Mouse (Mus musculus): ENCODE results near the gene Msln. TPM values are rescaled to one million over a fixed set of nuclear protein-coding genes. Genes with fewer than 3 reads are reported as not detected.
A peak's percentile ranks its signal among the peaks of the same experiment; 100 is the strongest.
"Not testable (repeated sequence)": the region's sequence is repeated elsewhere in the genome, so short reads cannot be mapped to it uniquely, and the experiment has no call there.

The Msln gene
- total RNA-seq, 2 experiments from 2014 or later = 1.2 to 1.8 TPM

DNA sequence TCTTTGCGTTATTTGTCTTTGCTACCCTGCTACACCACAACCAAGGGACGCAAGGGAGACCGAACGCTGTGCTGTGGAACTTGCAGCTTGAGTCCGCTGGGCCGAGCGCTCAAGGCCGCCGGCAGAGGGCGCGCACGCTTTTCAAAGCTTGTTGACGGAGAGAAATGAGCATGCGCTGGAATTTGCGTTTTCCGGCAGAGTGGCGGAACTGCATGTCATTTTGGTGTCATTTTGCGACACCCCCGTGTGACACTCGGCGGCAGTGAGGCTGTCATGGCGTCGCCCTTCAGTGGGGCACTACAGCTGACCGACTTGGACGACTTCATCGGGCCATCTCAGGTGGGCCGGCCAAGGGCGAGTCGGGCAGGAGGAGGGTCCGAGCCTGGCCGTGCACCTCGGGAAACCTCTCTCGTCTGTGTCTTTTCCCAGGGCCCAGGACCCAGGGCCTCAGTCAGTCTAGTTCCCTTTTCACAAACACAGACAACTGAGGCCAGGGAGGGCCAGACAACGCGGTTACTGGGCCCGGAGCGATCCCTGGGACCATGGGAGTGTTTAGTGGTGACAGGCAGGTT, 19.5 kb upstream of the Msln start, which contains the start of gene Narfl:
Gene Narfl, plus strand, starts transcription at position 228 of the 572 bp plus-strand sequence.
- DNase-seq (ENCODE audit: low spot score in 2 of 2) = peak; percentile 98 to 99

DNA sequence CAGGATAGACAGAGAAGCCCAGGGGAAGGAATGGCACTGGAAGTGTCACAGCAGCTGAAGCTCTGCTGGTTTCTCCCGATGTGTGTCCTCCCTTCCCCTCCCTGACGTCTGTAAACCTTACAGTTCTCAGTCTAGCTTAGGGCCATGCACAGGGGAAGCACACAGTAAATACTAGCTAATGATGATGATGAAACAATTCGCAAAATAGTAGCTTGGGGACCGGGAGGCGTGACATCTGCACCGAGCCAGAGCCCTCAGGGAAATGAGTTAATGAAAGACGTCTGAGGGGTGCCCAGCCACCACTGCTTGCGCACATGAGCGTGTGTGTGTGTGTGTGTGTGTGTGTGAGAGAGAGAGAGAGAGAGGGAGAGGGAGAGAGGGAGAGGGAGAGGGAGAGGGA, 15.2 kb upstream of the Msln start:
- DNase-seq (ENCODE audit: low spot score in 2 of 2) = no peak

- no peak for DNase-seq (ENCODE audit: low spot score in 2 of 2)
Observed at GRCm38 (mm10) chr17:25765886-25766285, 11.7 kb upstream of the Msln start.

DNA sequence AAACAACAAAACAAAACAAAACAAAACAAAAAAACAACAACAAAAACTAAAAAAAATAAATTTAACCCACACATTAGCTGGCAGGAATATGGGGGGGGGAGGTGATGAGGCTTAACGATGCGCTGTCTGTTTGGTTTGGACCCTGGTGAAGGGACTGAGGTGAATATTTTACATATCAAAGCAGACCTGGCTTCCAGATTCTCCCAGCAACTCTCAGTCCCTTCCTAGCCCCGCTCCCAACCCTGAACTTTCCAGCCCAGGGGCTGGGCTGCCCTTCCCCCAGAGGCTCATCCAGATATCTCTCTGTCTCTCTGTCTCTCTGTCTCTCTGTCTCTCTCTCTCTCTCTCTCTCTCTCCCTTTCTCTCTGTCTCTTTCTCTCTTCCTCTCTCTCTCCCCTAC, 8.4 kb upstream of the Msln start:
- no peak for DNase-seq (ENCODE audit: low spot score in 2 of 2)

DNA sequence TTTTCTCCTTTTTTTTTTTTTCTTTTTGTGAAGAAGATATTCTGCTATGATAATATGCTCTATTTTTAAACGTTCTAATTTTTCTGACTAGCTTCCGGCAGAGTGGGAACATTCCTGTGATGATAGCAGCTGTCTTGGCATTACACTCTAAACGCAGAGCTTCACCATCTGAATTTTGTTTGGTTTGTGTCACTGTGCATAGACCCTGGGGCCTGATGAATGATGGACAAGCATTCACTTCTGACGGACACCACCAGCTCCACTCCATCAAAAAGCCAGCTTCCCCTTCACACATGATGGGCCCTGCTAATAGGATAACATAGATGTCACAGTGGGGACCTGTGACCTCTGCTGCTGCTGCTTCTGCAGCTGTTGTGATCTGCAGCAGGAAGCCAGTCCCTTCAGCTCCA, 7.4 kb upstream of the Msln start:
- DNase-seq (ENCODE audit: low spot score in 2 of 2) = peak; percentile 41 to 72

GRCm38 (mm10) chr17:25760148-25760547, 6.0 kb upstream of the Msln start:
- DNase-seq (ENCODE audit: low spot score in 2 of 2) = no peak

GRCm38 (mm10) chr17:25757691-25758090, 3.5 kb upstream of the Msln start:
- DNase-seq (ENCODE audit: low spot score in 2 of 2) = no peak

- DNase-seq (ENCODE audit: low spot score in 2 of 2) = no peak
Observed at GRCm38 (mm10) chr17:25756378-25757242, 2.4 kb upstream of the Msln start.

- no peak for DNase-seq (ENCODE audit: low spot score in 2 of 2)
Observed at GRCm38 (mm10) chr17:25755627-25756377, 1.6 kb upstream of the Msln start.

DNA sequence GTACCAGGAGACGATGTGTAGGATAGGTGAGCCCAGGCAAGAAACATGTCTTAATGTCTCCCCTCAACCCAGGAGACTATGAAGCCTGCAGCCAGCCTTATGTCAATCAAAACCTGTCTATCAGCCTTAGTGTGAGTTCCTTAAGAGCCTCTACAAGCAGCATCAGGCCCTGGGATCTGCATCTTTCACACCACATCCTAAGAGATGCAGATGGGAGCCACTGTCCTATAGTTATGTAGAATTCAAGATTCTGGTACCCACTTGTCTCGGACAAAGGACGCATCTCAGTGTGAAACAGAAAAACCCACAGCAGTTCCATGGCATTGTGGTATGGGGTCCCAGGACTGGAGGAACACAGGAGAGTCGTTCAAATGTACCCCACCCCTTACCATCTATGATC, 908 bp upstream of the Msln start:
- DNase-seq (ENCODE audit: low spot score in 2 of 2) = no peak

DNA sequence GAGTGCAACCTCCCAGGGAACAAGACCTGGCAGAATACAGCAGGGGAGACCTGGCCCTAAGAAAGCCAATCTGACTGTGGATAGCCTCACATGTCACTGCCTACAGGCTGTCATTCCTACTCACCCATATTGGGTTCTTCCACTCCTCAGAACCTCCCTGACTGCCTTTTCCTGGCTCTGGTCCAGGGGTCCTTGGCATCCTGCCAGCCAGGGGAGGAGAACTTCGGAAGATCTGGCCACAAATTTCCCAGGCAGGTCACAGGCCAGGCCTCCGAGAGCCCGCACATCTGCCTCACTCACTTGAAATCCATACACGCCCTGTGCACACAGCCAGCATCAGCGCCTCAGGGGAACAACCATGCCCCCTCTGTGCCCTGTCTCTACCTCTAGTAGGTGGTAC, 2.7 kb downstream of the Msln start:
- DNase-seq (ENCODE audit: low spot score in 2 of 2) = peak in 1 of 2 experiments; percentile 35

DNA sequence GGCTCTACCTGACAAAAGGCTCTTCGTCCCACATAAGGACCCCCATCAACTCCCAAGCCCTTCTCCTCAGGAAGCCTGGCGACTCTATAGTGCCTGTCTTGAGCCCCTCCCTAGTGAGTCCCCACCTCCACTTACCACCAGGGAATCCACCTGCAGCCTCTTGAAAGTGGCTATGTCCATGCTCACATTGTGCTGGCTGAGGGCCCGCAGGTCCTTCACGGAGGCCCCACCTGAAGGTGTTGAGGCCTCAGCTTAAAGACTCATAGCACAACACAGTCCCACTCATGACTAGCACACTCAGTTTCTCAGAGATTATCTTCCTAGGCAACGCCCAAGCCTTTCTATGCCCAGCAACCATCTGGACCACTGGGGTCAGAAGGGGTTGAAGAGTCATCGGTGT, 4.9 kb downstream of the Msln start:
- DNase-seq (ENCODE audit: low spot score in 2 of 2) = no peak

DNA sequence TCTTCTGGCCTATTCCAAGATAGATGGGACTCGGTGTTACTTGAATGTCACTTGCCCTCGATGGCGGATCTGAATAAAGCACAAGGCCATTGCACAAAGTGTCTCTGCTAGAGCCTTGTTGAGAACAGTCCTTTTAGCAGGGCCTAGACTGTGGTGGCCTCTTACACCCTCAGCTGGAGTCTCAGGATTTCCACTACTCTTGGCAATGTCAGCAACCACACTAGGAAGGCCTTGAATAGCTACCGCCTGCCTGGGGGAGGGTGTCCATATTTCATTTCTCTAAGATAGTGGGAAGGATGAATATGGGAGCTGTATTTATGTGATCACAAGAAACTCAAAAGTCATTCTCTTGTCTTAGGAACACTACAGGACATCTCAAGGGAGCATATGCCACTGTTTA, 5.9 kb downstream of the Msln start:
- no peak for DNase-seq (ENCODE audit: low spot score in 2 of 2)

- no peak for DNase-seq (ENCODE audit: low spot score in 2 of 2)
Observed at GRCm38 (mm10) chr17:25744311-25744710, 9.9 kb downstream of the Msln start.

DNA sequence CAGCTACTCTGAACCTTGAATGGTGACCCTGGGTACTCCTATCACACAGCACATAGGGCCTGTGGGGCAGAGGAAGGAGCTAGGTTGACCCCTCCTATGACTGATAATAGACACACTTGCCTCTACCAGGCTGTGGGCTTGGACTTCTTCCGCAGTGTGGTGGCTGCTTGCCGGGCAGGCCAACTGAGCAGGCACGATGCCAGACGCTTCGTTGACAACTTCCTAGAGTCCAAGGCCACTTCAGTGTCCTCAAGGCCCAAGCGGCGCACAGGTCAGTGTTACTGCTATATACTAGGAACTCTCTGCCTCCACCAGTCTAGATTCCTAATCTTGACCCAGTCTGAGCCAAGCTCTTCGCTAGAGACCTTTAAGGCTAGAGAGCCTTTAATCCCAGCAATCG, 10.3 kb downstream of the Msln start:
- DNase-seq (ENCODE audit: low spot score in 2 of 2) = no peak

- not testable (repeated sequence) for DNase-seq (ENCODE audit: low spot score in 2 of 2)
Observed at GRCm38 (mm10) chr17:25741471-25741870, 12.7 kb downstream of the Msln start.

DNA sequence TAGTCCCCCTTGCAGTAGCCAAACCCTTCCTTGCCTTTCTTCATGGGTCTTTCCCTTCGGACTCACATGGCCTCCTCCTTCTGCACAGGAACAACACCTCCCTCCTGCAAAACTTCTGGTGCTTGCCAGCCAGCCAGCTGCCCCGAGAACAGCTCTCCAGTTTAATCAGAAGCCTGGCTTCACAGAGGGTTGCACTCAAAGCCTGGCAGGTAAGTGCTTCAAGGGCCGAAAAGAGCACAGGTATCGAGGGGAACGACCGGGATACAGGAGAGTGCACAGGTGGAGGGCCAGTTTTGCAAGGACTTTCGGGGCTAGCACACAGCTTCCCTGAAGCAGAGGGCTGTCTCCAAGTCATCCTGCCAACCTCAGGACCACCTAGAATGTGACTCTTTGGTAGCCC, 15.3 kb downstream of the Msln start:
- DNase-seq (ENCODE audit: low spot score in 2 of 2) = no peak

DNA sequence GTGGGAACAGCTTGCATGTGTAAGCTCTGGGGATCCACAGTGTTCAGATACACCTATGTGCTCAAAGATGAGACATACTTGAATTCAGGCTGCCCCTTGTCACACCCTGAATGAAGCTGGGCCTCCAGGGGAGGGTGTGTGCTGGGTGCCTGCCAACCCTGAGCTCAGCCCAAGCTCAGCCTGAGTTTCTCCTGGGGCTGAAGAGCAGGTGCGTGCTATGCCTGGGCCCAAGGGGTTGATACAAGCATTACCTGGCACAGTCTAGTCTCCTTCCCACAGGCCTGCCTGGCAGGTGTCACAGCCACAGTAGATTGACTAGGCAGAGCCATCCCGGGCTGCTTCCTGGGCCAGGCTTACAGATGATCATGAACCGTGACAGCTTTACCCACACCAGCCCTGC, 18.4 kb downstream of the Msln start, which contains the start of gene Mslnl:
Gene Mslnl, plus strand, starts transcription at position 298 of the 400 bp plus-strand sequence.
- no peak for DNase-seq (ENCODE audit: low spot score in 2 of 2)

DNA sequence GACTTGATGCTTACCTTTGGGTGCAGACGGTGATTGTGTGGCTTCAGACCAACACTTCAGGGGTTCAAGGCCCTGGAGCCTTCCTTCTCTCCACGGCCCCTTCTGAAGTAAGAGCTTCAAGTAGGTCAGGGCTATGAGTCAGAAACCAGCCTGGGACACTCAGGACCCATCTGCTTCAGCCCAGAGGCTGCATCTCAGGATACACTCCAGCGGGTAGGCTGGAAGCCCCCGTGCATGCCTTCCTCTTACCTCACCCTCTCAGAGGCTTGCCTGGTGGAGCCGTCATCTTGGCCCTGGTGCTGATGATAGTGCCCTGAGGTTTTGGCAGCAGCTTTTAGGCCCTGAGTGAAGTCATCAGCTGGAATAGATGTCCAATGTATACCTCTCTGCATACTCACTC, 18.9 kb downstream of the Msln start:
- DNase-seq (ENCODE audit: low spot score in 2 of 2) = no peak

DNA sequence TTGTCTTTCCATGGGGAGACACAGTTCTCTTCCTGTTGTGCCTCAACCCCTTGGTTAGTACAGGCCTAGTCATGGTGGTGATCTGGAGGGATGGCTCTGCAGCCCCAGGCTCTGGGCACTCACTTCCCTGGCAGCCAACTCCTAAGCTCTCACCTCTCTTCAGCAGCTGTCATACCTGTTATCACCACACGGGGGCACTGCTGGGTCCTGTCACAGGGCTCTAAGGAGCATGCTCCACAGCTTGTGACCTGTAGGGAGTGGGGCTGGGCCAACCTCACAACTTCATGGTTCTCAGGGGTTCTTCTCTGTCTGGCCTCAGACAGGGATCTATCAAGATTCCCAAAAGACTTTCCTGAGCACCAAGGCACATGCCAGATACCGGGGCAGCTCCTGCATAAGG, 22.1 kb downstream of the Msln start:
- peak; percentile 82 to 85 for DNase-seq (ENCODE audit: low spot score in 2 of 2)

DNA sequence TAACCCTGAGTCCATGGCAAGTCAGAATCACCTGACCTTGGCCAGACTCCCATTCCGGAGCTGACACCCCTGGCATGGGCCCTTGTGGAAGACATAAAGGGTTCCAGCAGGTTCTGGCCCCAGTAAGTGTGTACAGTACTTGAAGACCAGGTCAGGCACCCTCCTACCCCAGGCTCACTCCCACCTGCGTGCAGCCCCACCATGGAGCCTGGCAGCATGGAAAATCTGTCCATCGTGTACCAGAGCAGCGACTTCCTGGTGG, 26.2 kb downstream of the Msln start:
- DNase-seq (ENCODE audit: low spot score in 2 of 2) = no peak
